Mouse (Mus musculus) limb, embryonic 12.5 days (tissue): ENCODE measurements at regions not wholly inside any gene's neighbourhood (a gene's known extent, or its start where the extent isn't known, plus 50 kb on each side); places are given as distances from the start of the nearest gene placed in this dataset.

Experiments
- ATAC-seq: fragments of 200-750 bp; cut with Nextera tagmentation; 2 replicates; pipeline ENCODE4 v1.8.0; 2017; ENCODE audit warnings: low read depth, moderate TSS enrichment; ENCODE audit not compliant: insufficient number of reproducible peaks, insufficient read depth, low FRiP score, low TSS enrichment
- H3K27ac ChIP-seq: fragments of 300-500 bp; sonication (generic); 2 replicates; pipeline ENCODE4 v1.5.1; 2016; ENCODE audit warnings: mild to moderate bottlenecking, moderate library complexity
- H3K27me3 ChIP-seq: fragments of 300-500 bp; sonication (generic); 2 replicates; pipeline ENCODE4 v1.6.1; 2016; ENCODE audit warnings: mild to moderate bottlenecking, moderate library complexity
- H3K36me3 ChIP-seq: fragments of 300-500 bp; sonication (generic); 2 replicates; pipeline ENCODE4 v1.6.1; 2016; ENCODE audit warnings: mild to moderate bottlenecking, moderate library complexity
- H3K4me1 ChIP-seq: fragments of 300-500 bp; sonication (generic); replicated peaks from 2 replicates; pipeline ENCODE4 v1.6.1; 2016
- H3K4me2 ChIP-seq: fragments of 300-500 bp; sonication (generic); 2 replicates; pipeline ENCODE4 v1.6.1; 2016; ENCODE audit warnings: mild to moderate bottlenecking, moderate library complexity
- H3K4me3 ChIP-seq: fragments of 300-500 bp; sonication (generic); replicated peaks from 2 replicates; pipeline ENCODE4 v1.5.1; 2016; ENCODE audit warnings: mild to moderate bottlenecking
- H3K9ac ChIP-seq: fragments of 300-500 bp; sonication (generic); replicated peaks from 2 replicates; pipeline ENCODE4 v1.6.1; 2016; ENCODE audit warnings: mild to moderate bottlenecking, moderate library complexity
- H3K9me3 ChIP-seq: fragments of 300-500 bp; sonication (generic); 2 replicates; pipeline ENCODE4 v1.6.1; 2016; ENCODE audit warnings: mild to moderate bottlenecking, moderate library complexity
- WGBS: fragments of 180-500 bp; shearing (Covaris S2); methylation state at CpG from one replicate; pipeline ENCODE4 v1.1.7; 2016; 5-methylcytosine and 5-hydroxymethylcytosine counted together

DNA sequence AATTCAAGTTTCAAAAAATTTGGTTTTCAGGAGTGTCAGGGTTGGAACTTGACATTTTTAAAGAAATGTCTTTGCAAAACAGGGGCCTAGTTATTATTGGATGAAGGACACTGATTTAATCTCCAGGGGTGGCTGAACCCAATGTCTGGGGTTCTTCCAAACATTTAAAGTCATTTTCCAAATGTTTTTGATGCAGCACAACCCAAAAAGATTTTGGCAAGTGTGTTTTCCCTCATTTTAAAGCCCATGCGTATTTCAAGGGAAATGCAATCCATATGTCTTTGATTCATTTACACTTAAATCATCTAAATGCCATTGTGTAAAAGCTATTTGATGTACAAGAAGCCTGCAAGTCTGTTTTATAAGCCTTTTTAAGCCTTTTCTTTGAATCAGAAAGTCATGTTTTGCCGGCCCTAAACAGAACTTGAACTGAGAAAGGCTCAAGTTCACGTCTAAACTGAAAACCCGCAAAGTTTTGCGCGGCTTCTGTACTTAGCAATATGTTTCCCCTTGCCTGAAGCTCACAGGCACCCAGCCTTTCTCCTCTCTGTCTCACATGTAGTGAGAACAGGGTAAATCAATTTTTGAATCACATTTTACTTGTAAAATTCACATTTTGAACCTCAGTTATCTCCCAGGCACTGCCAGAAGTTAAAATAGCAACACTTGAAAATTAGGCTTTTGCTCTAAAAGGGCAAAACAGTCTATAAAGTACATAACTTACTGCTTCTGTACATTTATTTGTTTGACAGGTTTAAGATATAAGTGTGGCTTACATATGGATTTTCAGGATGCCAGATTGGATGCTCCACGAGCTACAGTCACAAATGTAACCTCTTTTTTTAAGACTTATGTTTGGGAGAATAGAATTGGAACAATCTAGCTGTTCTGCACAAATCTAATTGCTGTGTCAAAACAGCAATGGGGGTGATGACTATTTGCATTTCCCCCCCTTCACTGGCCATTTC is 370.9 kb upstream of the Mef2c start:
- no peak overlapping the region for H3K9ac ChIP-seq
- H3K9me3 ChIP-seq = no peaks in the 10 kb centered on the region
- H3K4me3 ChIP-seq = no peak overlapping the region
- no peak overlapping the region for H3K4me2 ChIP-seq
- H3K27ac ChIP-seq = no peak overlapping the region
- H3K27me3 ChIP-seq = 0 out of 2 replicates have a peak, but pooled peaks cover 4% of the 10 kb centered on the region
- H3K36me3 ChIP-seq = no peaks in the 10 kb centered on the region
- H3K4me1 ChIP-seq = peaks cover 3% of the 10 kb centered on the region; the same call in 1 of the 2 replicates
- 36% methylated on average over 7 of the region's 7 CpGs for WGBS
- no peak for ATAC-seq

DNA sequence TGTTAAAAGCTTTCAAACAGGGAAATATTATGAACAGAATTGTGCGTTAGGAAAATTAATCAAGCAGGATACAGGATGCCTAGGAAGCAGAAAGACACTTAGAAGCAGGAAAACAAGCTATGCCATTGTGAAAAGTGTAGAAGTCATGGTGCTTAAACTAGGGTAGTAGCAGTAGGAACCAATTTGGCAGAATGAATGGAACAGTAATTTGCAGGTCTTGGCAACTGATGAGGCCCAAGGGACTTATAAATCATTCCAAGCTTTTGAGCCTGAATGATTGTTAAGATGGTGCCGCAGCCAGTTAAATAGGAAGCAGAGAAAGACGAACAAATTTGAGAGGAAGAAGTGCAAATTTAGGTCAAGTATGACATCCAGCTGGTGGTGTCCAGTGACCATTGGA is 360.5 kb upstream of the Mef2c start:
- H3K27me3 ChIP-seq = no peaks in the 10 kb centered on the region
- no peak overlapping the region for H3K9ac ChIP-seq
- no peak for ATAC-seq
- WGBS = 33% methylated on average over 3 of the region's 3 CpGs
- H3K9me3 ChIP-seq = no peaks in the 10 kb centered on the region
- no peak overlapping the region for H3K4me2 ChIP-seq
- H3K4me1 ChIP-seq = no peaks in the 10 kb centered on the region
- H3K36me3 ChIP-seq = no peaks in the 10 kb centered on the region
- no peak overlapping the region for H3K27ac ChIP-seq
- H3K4me3 ChIP-seq = no peak overlapping the region

DNA sequence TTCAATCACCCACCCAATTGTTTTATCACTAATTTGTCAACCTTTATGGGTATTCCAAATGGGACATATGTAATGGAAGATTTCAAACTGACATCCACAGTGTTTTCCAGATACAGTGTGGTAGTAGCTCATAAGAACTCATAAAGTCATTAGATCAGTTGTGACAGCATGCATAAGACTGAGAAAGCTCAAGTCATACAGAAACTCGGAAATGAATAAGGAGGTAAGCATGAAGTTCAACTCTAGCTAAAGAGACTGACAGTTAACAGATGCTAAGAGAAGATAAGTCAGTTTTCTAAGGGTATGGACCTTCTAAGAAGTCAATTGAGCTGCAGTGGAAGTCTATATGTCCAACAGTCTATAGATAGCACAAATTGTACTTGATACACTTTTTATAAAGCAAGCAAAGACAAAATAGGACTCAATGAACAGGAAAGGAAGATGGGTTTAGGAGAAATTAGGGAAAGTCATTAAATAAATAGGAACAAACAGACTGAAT is 349.2 kb upstream of the Mef2c start:
- Histone ChIP-seq H3K9me3 (no peaks in the 10 kb centered on the region), H3K36me3 (no peaks in the 10 kb centered on the region), H3K27ac (no peak overlapping the region), H3K9ac (no peak overlapping the region), H3K4me3 (no peak overlapping the region), H3K4me1 (no peaks in the 10 kb centered on the region), H3K4me2 (no peak overlapping the region), H3K27me3 (no peaks in the 10 kb centered on the region)
- no peak for ATAC-seq
- 90% methylated on average over 1 of the region's 1 CpGs for WGBS

DNA sequence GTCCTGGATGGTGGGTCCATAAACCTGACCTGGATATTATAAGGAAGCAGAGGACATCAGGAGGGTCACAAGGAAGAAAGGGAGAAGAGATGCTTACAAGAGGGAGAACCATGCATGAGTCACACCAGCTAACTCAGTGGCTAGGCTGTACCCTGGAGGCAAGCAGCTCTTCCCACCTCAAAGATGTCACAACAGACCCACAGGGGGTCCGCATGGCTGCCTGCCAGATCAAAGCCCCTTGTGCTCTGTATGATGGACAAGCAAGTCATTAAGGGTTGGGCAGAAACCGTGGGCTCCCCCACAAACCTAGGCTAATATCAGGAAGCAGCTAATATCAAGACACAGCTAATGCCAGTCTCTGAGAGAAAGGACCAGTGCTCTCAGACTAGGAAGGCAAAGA is 343.9 kb upstream of the Mef2c start:
- Histone ChIP-seq H3K4me2 (no peak overlapping the region), H3K4me1 (no peaks in the 10 kb centered on the region), H3K4me3 (no peak overlapping the region), H3K9me3 (no peaks in the 10 kb centered on the region), H3K27ac (no peak overlapping the region), H3K27me3 (no peaks in the 10 kb centered on the region), H3K36me3 (no peaks in the 10 kb centered on the region), H3K9ac (no peak overlapping the region)
- 51% methylated on average over 2 of the region's 2 CpGs for WGBS
- no peak for ATAC-seq

DNA sequence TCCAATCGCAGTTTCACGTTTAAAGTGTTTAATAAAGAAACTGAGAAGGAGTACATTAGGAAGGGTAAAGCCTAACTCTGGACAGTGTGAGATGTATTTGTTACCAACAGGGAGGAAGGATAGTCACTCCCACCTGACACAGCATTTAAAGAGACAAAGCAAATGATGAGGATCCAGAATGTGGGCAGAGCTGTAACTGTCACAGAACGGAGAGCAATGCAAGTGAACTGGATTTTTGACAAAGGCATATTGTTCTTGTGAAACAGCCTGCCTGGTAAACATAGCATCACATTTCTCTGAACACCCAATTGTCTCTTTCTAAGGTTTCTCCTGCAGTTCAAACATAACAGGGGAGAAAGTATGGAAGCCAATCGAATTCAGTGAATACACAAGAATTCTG is 341.1 kb upstream of the Mef2c start:
- Histone ChIP-seq H3K9ac (no peak overlapping the region), H3K4me2 (no peak overlapping the region), H3K27me3 (no peaks in the 10 kb centered on the region), H3K4me3 (no peak overlapping the region), H3K4me1 (no peaks in the 10 kb centered on the region), H3K27ac (no peak overlapping the region), H3K36me3 (no peaks in the 10 kb centered on the region), H3K9me3 (no peaks in the 10 kb centered on the region)
- no peak for ATAC-seq
- WGBS = 90% methylated on average over 4 of the region's 4 CpGs

DNA sequence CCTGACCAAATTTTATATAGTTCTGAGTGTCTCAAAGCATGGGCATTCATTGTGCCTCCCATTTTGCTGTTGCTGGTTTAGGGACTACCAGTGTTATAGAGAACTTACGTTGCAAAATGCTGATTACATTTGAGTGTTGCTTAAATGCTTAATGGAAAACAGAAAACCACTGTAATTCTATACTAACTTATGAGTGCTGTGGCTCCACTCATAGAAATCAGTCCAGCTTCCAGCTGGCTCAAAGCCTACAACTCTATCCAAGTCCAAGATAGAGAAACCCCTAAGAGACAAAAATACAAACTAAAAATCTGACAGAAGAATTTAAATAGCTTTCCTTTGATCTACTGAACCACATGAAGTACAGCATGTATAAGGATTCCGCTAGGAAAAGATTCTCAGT is 328.7 kb upstream of the Mef2c start:
- Histone ChIP-seq H3K36me3 (no peaks in the 10 kb centered on the region), H3K9me3 (no peaks in the 10 kb centered on the region), H3K4me3 (no peak overlapping the region), H3K4me1 (no peaks in the 10 kb centered on the region), H3K9ac (no peak overlapping the region), H3K4me2 (no peak overlapping the region), H3K27me3 (no peaks in the 10 kb centered on the region), H3K27ac (no peak overlapping the region)
- 62% methylated on average over 2 of the region's 2 CpGs for WGBS
- no peak for ATAC-seq

DNA sequence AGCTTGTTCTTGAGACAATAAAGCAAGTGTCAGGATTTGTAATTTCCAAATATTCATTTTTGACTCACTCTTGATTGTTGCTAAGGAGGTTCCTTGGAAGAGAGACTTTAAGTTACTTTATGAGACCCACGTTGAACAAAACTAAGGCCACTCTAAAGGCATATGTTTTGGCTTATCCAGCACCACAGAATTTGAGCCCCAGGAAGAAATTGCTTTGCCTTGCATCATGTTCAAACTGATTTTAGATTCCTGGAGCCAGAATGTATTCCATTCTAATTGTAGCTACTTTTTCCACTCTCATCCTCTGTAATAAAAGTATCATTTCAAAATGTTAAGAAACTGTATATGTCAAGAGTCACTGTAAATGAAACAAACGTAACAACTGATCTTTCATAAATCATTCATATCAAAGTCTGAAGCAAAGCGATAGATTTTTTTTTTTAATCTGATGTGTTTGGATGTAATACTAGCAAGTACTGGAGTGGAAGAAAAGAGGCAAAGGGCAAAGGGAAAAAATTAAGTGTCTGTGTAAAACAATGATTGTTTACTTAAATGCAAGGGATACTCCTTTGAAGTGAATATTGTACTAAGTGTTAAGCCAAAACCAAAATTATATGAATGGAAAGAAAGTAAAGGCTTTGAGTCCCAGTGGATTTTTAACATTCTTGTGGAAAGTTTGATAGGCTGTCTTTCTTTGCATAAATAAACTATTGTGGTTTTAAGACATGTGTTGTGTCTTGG is 301.7 kb upstream of the Mef2c start:
- Histone ChIP-seq H3K9ac (no peak overlapping the region), H3K4me2 (no peak overlapping the region), H3K4me1 (no peaks in the 10 kb centered on the region), H3K36me3 (no peaks in the 10 kb centered on the region), H3K27me3 (no peaks in the 10 kb centered on the region), H3K9me3 (no peaks in the 10 kb centered on the region), H3K4me3 (no peak overlapping the region), H3K27ac (no peak overlapping the region)
- ATAC-seq = no peak
- WGBS = 81% methylated on average over 3 of the region's 3 CpGs

DNA sequence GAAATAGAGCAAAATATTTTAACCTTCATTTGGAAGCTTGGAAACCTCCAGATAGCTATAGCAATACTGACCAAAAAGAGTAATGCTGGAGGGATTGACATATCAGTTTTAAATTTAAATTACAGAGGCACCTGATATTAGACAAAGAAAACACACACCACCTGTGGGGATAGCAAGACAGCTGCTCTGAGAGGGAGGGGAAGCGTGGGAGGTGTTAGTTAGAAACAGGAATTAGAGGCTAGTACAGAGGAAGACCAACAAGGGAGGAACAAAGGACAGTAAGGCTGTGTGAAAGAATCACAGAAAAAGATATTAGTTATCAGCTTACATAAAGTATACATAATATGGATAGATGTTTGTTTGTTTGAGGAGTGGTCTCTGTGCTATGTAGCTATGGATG is 297.2 kb upstream of the Mef2c start:
- Histone ChIP-seq H3K27ac (no peak overlapping the region), H3K9ac (no peak overlapping the region), H3K4me3 (no peak overlapping the region), H3K27me3 (no peaks in the 10 kb centered on the region), H3K36me3 (no peaks in the 10 kb centered on the region), H3K4me2 (no peak overlapping the region), H3K9me3 (no peaks in the 10 kb centered on the region), H3K4me1 (no peaks in the 10 kb centered on the region)
- 82% methylated on average over 1 of the region's 1 CpGs for WGBS
- ATAC-seq = no peak

DNA sequence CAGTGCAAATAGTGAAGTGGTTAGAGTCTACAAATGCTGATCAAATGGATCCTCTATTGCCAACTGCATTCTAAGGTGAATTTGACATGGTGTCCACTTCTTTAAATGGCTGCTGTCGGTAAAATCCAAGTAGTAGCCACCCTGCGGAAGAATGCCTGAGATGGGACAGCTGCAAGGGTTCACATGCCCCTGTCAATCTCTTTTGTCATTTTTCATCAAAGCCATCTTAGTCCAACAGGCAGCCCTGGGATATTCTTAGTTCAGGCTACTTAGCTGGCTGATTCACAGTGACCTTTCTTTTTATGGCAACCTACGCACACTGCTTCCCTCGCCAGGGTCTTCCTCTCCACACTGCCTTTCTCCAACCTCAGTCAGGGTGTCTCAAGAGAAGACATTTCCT is 296.3 kb upstream of the Mef2c start:
- no peak for ATAC-seq
- H3K4me2 ChIP-seq = no peak overlapping the region
- no peak overlapping the region for H3K27ac ChIP-seq
- H3K27me3 ChIP-seq = no peaks in the 10 kb centered on the region
- no peaks in the 10 kb centered on the region for H3K36me3 ChIP-seq
- H3K9ac ChIP-seq = no peak overlapping the region
- H3K4me1 ChIP-seq = no peaks in the 10 kb centered on the region
- WGBS = 89% methylated on average over 4 of the region's 4 CpGs
- no peak overlapping the region for H3K4me3 ChIP-seq
- H3K9me3 ChIP-seq = no peaks in the 10 kb centered on the region

DNA sequence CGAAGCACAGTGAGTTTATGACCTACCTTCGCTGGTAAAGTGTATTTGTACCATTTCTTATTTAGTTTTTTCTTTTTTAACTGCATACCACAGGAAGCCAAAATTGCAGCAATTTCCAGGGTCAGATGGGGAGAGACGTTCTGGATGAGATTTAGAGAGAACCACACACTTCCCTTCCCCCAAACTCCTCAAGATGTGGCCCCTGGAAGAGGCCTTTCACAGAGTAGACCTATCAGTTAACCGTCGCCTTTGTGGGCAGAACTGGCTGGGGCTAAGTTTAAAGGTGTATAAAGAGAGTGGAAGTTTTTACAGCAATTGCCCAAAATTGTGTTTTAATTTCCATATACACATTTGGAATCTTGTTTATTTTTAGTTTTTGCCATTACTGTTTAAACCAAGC is 295.7 kb upstream of the Mef2c start:
- no peak overlapping the region for H3K9ac ChIP-seq
- H3K9me3 ChIP-seq = no peaks in the 10 kb centered on the region
- no peak overlapping the region for H3K4me3 ChIP-seq
- H3K36me3 ChIP-seq = no peaks in the 10 kb centered on the region
- H3K4me1 ChIP-seq = no peaks in the 10 kb centered on the region
- ATAC-seq = no peak
- H3K27ac ChIP-seq = no peak overlapping the region
- no peaks in the 10 kb centered on the region for H3K27me3 ChIP-seq
- H3K4me2 ChIP-seq = no peak overlapping the region
- 69% methylated on average over 5 of the region's 5 CpGs for WGBS

DNA sequence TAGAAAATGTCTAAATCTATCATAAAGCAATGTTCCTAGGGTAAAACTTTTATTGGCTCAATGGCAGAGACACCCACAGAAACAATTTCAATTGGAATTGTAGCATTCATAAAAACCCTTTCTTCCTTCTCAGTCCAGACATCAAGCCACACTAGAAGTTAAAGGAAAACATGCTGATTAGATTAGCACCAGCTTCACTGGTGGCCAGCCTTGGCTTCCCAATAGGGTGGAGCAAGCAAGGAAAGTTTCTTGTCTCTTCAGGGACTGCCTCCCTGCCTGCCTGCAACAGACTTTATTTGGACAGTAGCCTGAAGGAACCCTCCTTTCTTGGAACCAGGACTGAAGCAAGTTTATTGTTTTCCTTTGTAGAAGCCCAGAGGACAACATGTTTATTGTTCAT is 289.0 kb upstream of the Mef2c start:
- H3K4me2 ChIP-seq = no peak overlapping the region
- ATAC-seq = no peak
- H3K27ac ChIP-seq = no peak overlapping the region
- H3K27me3 ChIP-seq = no peaks in the 10 kb centered on the region
- H3K36me3 ChIP-seq = no peaks in the 10 kb centered on the region
- no peak overlapping the region for H3K4me3 ChIP-seq
- no peaks in the 10 kb centered on the region for H3K9me3 ChIP-seq
- H3K9ac ChIP-seq = no peak overlapping the region
- no peaks in the 10 kb centered on the region for H3K4me1 ChIP-seq
